Mouse (Mus musculus) G1E (cell line): Measurements from ENCODE around the gene Cops4. TPM values are rescaled to one million over a fixed set of nuclear protein-coding genes. Genes with fewer than 3 reads are reported as not detected.

Experiments
- ATAC-seq: 2 replicates; pipeline ENCODE4 v1.8.0; 2016; ENCODE audit warnings: mild to moderate bottlenecking; ENCODE audit not compliant: insufficient number of reproducible peaks, poor library complexity, low FRiP score, severe bottlenecking; ENCODE audit errors: extremely low read depth
- DNase-seq: peaks from one replicate; pipeline ENCODE4 v3.0.0; 2012; ENCODE audit warnings: low spot score
- H3K27me3 ChIP-seq: 2 replicates; pipeline ENCODE4 v1.6.1; 2012; ENCODE audit warnings: mild to moderate bottlenecking, low read length, inconsistent platforms; ENCODE audit not compliant: insufficient read depth
- H3K36me3 ChIP-seq: replicated peaks from 2 replicates; pipeline ENCODE3; 2012; ENCODE audit warnings: mild to moderate bottlenecking, inconsistent platforms
- H3K4me1 ChIP-seq: 2 replicates; pipeline ENCODE4 v1.6.1; 2012; ENCODE audit warnings: low read depth, low read length, inconsistent platforms, mixed read lengths; ENCODE audit not compliant: insufficient read depth
- H3K4me3 ChIP-seq: 2 replicates; pipeline ENCODE4 v1.5.1; 2012; ENCODE audit warnings: low read depth, mild to moderate bottlenecking, inconsistent platforms, low read length, moderate library complexity, mixed read lengths
- H3K9me3 ChIP-seq: replicated peaks from 2 replicates; pipeline ENCODE4 v1.6.1; 2012; ENCODE audit warnings: inconsistent platforms
- CTCF ChIP-seq: IDR thresholded peaks from 2 replicates; pipeline ENCODE4 v1.5.1; 2012; ENCODE audit warnings: low read depth, low read length, inconsistent platforms, mixed read lengths
- GATA1 ChIP-seq: IDR thresholded peaks from 2 replicates; pipeline ENCODE4 v1.6.1; 2012; ENCODE audit warnings: borderline replicate concordance, low read length, inconsistent platforms, mixed read lengths
- GATA2 ChIP-seq: IDR thresholded peaks from 2 replicates; pipeline ENCODE4 v1.6.1; 2012; ENCODE audit warnings: low read depth, low read length, inconsistent platforms, borderline replicate concordance
- POLR2AphosphoS5 ChIP-seq: IDR thresholded peaks from 2 replicates; pipeline ENCODE4 v1.6.1; 2012; ENCODE audit warnings: low read depth, low read length, inconsistent platforms; ENCODE audit not compliant: insufficient replicate concordance
- TAL1 ChIP-seq: conservative IDR thresholded peaks from 2 replicates; pipeline ENCODE4 v1.6.1; 2012; ENCODE audit warnings: low read depth, low read length, inconsistent platforms, mixed read lengths
- polyA plus RNA-seq: library from polyadenylated mRNA; stranded (reverse); fragments of >175 nt; gene quantifications from 2 replicates; pipeline ENCODE4 v1.2.3, GENCODE M21; 2012
- total RNA-seq, 2 experiments: library from RNA; stranded (forward) in 1 of 2; stranded (reverse) in 1 of 2; fragments of 200-1000 nt in 1 of 2; fragments of >200 nt in 1 of 2; fragmentation: Nextera tagmentation in 1 of 2; gene quantifications; 2 replicates each; pipeline ENCODE4 v1.2.3; 2014 to 2017

The Cops4 gene
- total and polyA plus RNA-seq, 3 experiments: 11.9 to 120 (median 84.4) TPM

DNA sequence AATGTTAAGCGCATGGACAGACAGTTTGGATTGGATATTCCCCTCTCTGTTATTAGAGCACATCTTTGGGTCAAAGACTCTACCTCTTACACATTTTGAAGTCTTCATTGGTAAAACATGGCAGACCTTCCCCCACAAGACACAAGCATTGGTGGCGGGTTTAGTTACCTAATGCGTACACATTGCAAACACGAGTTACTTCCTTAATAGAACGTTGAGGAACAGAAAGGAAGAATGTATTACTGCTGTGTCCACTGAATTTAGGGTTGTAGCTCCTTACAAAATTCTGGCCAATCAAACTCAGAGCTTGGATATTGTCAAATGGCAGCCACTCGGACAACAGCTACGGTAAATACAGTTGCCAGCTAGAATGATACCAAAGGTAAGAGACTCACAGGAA lies 41.2 kb downstream of the Cops4 start:
- no peak for TF ChIP-seq TAL1
- TF ChIP-seq CTCF: no peak
- TF ChIP-seq GATA1: no peak
- TF ChIP-seq GATA2: no peak
- H3K4me3 ChIP-seq: no peak overlapping the region
- ATAC-seq (no peak), DNase-seq (no peak)
- H3K27me3 ChIP-seq: peaks cover 23% of the 10 kb centered on the region
- no peaks in the 10 kb centered on the region for H3K9me3 ChIP-seq
- peaks cover 17% of the 10 kb centered on the region for H3K4me1 ChIP-seq
- H3K36me3 ChIP-seq: peaks cover 11% of the 10 kb centered on the region

DNA sequence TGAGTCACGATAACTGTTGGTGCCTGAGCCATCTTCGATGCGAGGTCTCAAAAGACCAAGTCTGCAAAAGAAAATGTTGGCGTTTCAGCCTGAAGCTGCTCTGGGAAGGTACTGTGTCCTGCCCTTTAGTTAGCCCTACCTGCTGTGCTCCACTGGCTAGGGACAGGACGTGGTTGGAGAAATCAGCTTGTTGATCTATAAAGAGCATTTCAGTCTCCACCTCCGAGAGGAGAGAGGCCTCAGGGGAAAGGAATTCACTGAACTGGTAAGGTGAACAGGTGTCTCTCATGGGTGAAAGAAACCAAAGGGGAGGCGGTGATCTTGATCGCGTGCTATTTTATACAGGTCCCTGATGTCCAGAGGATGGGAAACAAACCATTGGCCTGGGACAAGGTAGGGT lies 44.6 kb downstream of the Cops4 start:
- DNase-seq (no peak), ATAC-seq (no peak)
- TF ChIP-seq TAL1 (no peak), CTCF (no peak), GATA1 (no peak), POLR2AphosphoS5 (no peak), GATA2 (no peak)
- no peak overlapping the region for H3K4me3 ChIP-seq
- peaks cover 6% of the 10 kb centered on the region for H3K36me3 ChIP-seq
- peaks cover 36% of the 10 kb centered on the region for H3K4me1 ChIP-seq
- H3K9me3 ChIP-seq: no peaks in the 10 kb centered on the region
- peaks cover 19% of the 10 kb centered on the region for H3K27me3 ChIP-seq

DNA sequence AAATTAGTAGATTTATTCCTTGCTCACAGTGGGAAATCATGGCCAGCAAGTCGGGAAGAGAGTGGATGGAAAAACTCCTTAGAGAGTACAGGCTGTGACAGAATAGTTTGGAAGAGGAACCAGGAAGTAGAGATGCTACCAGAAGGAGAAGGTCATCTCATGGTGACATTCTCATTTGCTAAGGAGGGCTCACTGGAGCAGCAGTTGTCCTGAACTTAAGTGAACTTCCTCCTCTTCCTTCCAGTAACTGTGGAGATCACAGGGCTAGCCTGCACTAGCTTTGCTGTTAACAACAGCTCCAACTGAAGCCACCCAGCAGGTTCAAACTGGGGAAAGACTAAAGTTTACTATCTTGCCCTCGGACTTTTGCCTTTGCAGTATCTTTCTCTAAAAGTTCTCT lies 48.7 kb downstream of the Cops4 start:
- no peak for ATAC-seq
- no peak for TF ChIP-seq CTCF
- no peak for TF ChIP-seq TAL1
- TF ChIP-seq GATA1: no peak
- no peak for TF ChIP-seq POLR2AphosphoS5
- no peak for TF ChIP-seq GATA2
- peaks cover 63% of the 10 kb centered on the region for H3K4me1 ChIP-seq

DNA sequence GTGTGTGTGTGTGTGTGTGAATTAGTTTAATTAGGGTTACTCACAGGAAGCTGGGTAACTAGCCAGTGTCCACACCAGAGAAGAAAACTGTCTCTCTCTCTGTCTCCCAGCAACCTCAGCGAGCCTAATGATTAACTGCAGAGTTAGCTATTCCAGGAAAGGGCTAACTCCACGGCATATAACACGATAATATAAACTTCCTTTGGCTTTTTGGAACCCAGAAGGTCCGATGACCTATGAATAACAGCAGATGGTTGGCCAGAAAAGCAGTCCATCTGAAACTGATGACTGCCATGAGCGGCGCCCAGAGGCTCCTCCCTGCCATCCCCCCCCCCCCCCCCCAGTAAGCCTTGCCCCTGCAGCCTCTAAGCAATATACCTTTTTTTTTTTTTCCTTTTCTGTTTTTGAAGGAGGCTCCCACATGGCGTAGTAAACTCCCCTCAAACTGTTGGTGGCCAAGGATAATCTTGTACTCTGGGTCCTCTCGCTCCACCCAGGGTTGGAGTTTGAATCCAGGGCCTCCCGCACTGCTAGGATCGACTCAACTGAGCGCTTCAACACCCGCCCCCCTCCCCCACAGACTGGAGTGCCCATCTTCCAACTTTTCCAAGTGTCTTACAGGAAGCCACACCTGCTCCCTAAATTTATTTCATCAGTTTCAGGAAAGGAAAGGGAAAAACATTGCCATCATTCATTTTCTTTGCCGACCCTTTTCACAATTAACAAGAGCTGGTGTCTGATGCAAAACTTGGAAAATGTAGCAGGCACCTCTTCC lies 49.3 kb downstream of the Cops4 start:
- ATAC-seq: no peak
- peaks cover 66% of the 10 kb centered on the region for H3K4me1 ChIP-seq
- H3K9me3 ChIP-seq: no peaks in the 10 kb centered on the region
- peaks cover 24% of the 10 kb centered on the region for H3K27me3 ChIP-seq
- TF ChIP-seq GATA2: no peak
- no peak for TF ChIP-seq CTCF
- no peak for TF ChIP-seq POLR2AphosphoS5
- no peak for TF ChIP-seq GATA1
- TF ChIP-seq TAL1: no peak
- DNase-seq: no peak
- peaks cover 4% of the 10 kb centered on the region for H3K36me3 ChIP-seq
- H3K4me3 ChIP-seq: peak overlapping the region; percentile 46; the same call in 1 of the 2 replicates

More for the DNA sequence above, 48.7 kb downstream of the Cops4 start:
- H3K4me3 ChIP-seq: no peak overlapping the region; the same call in 1 of the 2 replicates
- DNase-seq: no peak
- peaks cover 22% of the 10 kb centered on the region for H3K27me3 ChIP-seq
- H3K36me3 ChIP-seq: peaks cover 4% of the 10 kb centered on the region
- no peaks in the 10 kb centered on the region for H3K9me3 ChIP-seq

DNA sequence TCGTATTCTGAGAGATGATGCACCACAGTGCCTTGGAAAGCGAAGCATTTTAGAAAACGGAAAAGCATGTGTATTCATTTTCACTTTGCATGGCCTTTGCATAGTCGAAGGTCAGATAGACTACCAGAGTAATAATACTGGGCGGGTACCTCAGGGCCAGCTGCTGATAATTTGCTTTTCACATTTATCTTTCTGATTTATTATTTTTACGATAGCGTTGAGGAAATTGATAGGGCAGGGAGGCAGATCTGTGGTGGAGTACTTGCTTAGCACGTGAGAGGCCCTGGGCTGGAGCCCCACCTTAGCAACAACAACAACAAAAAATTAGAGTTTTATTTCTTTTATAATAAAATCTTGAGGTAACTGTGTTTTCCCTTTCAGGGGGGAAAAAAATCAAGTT lies 50.1 kb downstream of the Cops4 start:
- TF ChIP-seq GATA1: no peak
- TF ChIP-seq TAL1: no peak
- TF ChIP-seq POLR2AphosphoS5: no peak
- TF ChIP-seq CTCF: no peak
- peaks cover 62% of the 10 kb centered on the region for H3K4me1 ChIP-seq
- peak overlapping the region; percentile 46; the same call in 1 of the 2 replicates for H3K4me3 ChIP-seq
- ATAC-seq (peak; percentile 72), DNase-seq (peak; percentile 22)
- H3K36me3 ChIP-seq: peaks cover under 1% of the 10 kb centered on the region
- peaks cover 20% of the 10 kb centered on the region for H3K27me3 ChIP-seq
- H3K9me3 ChIP-seq: no peaks in the 10 kb centered on the region

DNA sequence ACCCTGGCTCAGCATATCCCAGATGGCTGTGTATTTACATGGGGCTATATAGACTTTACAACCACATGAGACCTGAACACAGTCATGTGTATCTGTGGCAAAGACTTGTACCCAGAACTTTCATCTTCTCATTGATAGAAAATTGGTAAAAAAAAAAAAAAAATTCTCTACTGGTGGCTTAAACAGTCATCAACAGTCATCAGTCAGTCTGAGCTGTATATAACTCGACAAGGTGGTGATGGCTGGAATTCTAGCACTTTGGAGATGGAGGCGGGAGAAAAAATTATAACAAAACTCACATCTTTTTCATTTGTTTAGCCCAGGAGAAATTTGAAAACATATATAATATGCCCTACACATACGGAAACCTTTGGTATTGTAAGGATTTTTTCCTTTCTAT lies 50.7 kb downstream of the Cops4 start:
- Histone ChIP-seq H3K4me3 (no peak overlapping the region), H3K36me3 (no peaks in the 10 kb centered on the region), H3K9me3 (no peaks in the 10 kb centered on the region), H3K27me3 (peaks cover 17% of the 10 kb centered on the region), H3K4me1 (peaks cover 59% of the 10 kb centered on the region)
- DNase-seq: no peak
- TF ChIP-seq CTCF: no peak
- TF ChIP-seq TAL1: no peak
- TF ChIP-seq POLR2AphosphoS5: no peak
- no peak for TF ChIP-seq GATA2
- no peak for TF ChIP-seq GATA1
- ATAC-seq: no peak
